Mouse (Mus musculus) common myeloid progenitor, adult 5-6 weeks (primary cell): Measurements from ENCODE around the gene Casp3. TPM values are rescaled to one million over a fixed set of nuclear protein-coding genes. Genes with fewer than 3 reads are reported as not detected.
A peak's percentile ranks its signal among the peaks of the same experiment; 100 is the strongest.

ENCODE experiments used
- ATAC-seq: replicated peaks from 2 replicates; pipeline ENCODE4 v1.8.0; 2016; ENCODE audit warnings: low read depth, mild to moderate bottlenecking, moderate TSS enrichment, inconsistent platforms; ENCODE audit not compliant: poor library complexity, severe bottlenecking
- total RNA-seq: library from RNA; stranded (forward); fragments of 200-1000, 187-1606 nt; gene quantifications from 2 replicates; pipeline ENCODE4 v1.2.3, GENCODE M21; 2017

The Casp3 gene
- total RNA-seq, 1 experiment from 2014 or later: 192 TPM

DNA sequence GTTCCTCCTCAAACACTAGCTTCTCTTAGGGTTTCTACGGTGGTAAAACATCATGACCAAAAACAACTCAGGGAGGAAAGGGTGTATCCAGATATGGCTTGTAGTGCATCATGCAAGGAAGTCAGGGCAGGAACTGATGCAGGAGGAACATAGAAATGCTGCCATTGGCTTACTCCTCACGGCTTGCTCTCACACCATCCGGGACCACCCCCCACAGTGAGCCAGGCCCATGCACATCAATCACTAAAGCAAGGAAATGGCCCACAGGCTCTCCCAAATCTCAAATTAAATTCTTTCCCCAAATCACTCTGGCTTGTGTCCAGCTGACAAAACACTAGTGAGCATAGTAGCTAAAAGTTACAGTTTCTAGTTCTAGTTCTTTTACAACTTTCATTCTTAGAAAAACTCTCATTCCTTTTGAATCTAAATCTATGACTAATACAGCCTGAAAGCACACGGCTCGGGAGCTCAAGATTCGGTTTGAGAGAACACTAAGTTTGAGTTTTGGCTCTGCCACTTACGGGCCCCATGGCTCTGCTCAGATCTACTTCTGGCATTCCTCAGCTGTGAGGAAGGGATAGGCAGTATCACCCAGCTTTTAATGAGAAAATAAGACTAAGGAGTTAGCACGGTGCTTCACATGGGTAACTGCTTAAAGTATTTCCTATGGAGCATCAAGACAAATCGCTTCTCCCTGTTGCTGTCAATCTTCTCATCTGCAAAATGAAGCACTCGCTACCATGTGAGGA is 16.0 kb upstream of the Casp3 start:
- peak; percentile 64 for ATAC-seq

DNA sequence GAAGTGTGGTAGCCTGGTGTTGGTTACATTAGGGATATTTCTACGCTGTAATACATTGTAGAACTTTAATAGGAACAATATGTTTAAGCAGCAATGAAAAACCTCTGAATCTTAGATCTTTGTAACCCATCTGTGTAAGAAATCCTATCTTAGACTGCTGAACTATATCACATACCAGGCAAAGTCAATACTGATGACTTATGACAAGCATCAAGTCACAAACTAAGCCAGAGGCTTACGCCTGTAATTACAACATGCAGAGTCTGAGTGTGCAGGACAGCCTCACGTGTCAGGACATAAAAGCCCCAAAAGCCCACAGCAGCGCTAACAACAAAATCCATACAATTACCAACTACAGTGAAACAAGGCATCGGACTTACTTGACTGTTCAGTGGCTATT is 13.5 kb upstream of the Casp3 start:
- no peak for ATAC-seq

DNA sequence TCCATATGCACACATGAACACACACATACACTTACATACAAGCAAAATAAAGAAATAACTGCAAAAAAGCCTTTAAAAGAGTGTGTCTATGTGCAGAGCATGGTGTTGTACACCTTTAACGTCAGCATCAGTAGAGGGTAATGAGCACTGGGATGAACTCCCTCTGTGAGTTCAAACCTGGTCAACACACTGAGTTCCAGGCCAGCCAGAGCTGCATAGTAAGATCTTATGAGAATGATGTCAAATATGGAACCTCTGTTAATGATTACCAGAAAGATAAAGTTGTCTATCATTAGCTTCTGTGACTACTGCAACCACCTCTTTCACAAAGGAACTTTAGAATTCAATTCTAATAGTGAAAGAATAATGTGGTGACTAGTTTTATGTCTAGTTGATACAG is 10.2 kb upstream of the Casp3 start:
- ATAC-seq: no peak

DNA sequence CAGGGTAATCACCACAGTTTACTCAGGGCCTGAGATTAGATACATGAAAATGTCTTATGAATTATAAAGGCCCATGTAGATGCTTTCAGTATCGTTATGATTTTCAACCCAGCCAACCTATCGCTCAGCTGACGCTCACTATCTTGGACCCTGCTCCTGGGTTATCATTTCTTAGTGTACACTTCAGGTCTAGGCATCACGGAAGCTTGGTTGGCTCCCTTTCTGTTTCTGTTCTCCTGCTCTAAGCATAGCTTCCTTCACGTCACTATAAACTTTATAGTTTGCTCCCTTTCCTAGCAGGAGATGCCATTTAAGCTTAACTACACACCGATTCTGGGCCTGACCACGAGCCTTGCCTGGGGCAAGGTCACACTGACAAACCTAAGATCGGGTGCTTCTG is 5.5 kb upstream of the Casp3 start:
- no peak for ATAC-seq

DNA sequence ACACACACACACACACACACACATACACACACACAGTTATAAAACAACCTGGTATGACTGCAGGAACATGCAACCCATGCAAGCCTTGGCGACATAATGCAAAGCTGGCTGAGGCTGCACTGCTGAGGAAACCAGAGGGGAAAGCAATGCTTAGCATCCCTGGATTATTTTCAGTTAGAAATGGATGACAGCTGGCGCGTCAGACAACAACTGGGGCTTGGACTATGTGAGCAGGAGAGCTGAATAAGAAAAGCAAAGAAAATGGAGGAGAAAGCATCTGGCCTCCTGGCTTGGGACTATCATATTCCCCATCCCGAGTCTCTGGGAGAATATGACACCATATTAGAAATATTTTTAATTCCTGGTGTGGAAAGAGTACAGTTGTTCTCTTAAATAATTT is 4.2 kb upstream of the Casp3 start:
- ATAC-seq: no peak

DNA sequence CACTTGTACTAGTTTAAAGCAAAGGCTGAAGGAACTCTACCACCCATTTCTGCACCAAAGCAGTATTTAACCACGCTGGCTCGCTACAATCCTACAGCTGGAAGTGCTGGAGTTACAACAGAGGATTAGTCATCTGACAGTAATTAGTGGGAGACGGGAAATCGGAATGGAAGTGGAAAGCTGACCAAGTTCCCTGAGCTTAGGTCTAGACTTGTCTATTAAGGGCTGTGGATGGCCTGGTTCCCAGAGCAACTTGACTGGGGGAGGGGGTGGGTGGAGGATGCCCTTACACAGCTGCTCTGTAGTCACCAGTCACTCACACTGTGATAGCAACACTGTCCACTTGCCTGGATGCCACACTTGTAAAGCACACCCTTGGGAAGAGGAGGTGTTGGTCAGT is 3.7 kb upstream of the Casp3 start:
- no peak for ATAC-seq

DNA sequence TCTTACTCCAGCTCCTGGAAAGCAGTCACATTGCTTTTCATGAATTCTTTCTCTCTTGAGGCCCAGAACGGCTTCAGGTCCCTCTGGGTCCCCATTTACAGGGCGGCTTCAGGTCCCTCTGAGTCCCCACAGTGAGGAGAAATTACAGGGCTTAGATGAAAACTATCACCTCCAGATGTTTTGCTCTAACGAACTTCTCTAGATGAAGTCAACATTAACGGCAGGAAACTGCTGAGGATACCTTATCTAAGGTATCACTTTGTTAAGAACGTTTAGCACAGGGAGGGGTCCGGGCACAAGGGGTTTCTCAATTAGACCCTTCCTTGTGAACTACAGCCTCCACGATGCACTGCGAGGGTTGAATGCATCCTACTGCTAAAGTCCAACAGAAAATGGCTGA is 1.2 kb upstream of the Casp3 start:
- ATAC-seq: no peak

DNA sequence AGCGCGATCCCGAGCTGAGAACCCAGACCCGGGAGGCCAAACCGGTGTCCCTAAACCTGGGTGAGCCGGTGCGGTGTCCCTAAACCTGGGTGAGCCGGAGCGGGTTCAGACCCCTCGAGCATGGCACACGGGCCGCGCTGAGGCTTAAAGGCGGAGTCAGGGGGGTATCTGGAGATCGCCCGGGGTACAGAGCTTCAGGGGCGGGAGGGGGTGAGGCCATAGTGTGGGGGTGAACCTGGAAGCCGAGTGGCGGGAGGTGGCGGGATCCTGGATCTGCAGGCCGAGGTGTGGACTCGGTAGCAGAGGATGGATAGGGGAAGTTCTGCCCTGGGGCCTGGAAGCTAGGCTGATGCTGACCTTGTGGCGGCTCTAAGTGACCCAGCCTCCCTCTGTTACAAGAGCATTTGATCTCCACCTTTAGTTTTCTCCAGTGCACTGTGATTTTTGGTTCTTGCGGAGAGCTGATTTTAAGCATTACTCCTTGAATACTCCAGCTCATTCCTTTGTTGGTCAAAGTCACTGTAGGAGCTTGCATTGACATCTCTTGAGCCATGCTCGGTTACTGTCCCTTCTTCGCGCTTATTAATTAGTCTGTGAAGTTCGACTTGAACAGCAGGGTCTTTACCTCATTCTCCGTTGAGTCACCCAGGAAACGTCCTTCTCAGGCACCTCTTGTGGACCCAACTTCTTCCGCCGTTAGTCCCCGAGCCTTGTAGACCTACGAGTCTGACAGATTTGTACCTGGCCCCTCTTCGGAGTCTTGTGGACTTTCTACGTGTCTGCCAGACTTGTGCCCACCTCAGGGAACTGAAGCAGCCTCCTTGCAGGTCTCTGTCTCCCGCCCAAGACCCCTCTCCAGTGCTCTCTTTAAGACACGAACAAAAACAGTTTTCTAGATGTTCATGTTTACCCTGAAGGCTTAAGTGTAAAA is 864 bp downstream of the Casp3 start:
- ATAC-seq: peak; percentile 45

DNA sequence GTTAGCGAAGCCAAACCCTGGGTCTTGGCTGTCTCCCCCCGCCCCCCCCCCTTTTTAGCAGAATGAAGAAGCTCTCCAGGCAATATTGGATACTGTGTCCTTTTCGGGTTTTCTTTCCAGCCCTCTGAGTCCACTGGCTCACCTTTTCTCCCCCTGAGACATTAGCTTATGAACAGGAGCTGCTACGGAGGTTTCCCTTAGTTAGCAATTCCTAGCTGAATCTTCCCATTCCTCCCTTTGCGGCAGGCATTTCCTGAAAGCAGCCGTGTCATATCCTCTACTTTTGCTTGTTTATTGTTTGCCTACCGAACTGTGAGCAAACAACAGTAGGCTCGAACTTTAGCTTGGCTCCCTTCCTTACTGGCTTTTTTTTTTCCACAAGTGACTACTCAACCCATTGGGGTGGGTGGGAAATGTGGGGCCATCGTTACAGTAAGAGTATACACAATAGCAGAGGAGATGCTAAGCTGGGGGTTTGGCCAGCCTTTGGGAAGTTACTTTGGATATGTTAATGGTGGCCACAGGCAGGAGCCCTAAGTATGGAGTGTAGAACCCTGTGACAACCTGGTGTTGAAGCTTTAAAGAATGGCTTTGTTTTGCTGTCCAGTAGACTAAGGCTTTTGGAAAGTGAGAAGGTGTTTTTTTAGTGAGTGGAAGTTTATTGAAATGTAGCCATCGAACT is 1.7 kb downstream of the Casp3 start:
- no peak for ATAC-seq

DNA sequence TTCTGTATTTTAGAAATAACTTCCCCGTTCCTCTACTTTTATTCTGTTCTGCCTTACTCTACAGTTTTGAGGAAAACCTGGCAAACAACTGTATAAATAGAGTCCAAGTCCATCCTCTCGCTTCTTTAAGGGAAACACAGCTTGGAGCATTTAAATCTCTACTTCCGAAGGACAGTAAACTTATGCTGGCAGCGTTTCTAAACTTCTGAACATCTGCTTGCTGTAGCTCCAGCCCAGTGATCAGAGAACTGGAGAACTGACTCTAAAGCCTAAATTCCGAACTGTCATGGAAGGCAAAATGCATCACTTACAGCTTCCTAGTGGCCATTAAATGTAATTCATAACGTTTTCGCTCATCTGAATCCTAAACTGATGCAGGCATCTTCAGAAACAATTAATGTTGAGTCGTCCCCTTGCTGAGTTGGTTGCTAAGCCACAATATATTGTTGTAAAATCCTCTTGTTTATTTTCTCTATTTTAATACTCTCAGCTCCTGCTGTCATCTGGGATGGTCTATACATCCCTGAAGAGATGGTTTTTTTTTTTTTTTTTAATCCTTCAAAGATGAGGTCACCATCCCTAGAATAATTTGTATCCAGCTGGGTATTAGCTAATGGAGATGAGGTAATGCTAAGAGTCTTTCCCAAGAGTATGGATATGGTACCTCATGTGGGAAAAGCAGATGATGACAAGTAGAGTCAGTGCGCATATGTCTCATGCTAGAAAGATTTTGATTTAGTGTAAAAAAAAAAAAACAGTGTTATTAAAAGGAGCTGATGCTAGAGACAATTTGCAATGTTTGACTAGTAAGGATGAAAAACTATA is 5.6 kb downstream of the Casp3 start:
- ATAC-seq: no peak

DNA sequence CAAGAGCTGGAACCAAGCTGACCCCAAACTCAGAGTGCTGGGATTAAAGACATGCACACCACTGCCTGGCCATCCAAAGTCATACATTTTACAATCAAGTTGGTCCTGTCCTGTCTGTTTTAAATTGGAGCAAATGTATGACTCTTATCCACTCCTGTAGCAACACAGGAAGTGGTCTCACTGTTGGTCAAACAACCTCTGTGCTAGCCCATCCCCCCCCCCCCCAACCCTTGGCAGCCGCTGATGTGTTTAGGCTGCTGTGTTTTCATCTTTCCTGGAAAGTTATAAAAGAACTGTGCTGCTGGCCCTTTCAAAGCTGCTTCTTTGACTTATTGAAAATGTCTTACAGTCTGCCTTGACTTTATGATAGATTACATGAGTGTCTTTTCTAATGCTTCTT is 8.1 kb downstream of the Casp3 start:
- 0 out of 2 replicates have a peak, but pooled peaks have one; percentile 12 for ATAC-seq

DNA sequence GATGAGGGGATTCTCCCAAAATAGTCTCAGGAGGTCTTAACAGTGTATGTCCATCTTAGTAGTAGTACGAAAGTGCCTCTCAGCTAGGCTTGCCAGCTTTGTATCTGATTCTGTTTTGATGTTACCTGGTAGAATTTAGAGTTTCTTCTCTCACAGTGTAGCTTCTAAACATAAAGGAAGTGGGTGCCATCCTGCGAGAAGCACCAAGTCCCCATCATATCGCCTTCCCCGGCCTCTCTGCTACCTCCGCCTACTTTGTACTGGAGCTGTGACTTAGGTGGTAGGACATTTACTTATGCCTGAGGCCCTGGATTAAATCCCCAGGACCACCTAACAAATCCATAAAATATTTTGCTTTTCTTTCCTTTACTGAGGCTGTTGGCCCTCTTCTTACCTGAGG is 9.6 kb downstream of the Casp3 start:
- no peak for ATAC-seq

DNA sequence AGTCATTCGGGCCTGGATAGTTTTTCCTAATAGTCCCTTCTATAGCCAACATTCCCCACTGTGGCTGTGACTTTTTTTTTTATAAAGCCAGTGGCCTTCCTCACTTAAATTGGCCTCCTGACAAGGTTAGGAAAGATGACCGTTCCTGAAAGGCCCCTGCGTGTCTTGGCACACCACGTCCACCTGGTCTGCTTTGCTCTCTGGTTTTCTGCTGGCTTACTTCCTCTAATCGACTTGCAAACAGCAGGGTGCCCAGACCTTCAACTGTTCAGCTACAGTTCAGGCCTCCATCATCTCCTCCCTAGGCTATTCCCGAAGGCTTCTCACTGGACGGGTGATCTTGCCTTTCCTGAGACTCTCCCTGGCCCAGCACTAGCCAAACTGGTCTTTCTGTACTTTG is 10.8 kb downstream of the Casp3 start:
- ATAC-seq: no peak; the same call in 1 of the 2 replicates

DNA sequence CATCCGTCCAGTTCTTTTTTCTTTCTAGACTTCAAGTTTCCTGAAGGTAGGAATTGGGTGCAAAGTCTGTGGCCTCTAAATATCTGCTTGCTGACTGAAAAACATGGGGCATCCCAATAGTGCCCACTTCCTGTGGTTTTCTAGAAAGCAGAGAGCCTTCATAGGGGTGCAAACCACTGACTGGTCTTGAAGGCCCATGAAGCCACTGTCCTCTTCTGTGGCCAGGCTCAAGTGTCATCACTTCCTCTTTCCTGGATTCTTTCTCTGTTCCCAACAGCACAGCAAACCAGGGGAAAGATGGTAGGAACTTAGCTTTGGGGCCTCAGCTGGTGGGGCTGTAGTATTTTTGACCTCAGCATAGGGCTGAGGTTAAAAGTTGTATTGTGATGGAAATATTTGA is 11.6 kb downstream of the Casp3 start:
- ATAC-seq: peak; percentile 71

DNA sequence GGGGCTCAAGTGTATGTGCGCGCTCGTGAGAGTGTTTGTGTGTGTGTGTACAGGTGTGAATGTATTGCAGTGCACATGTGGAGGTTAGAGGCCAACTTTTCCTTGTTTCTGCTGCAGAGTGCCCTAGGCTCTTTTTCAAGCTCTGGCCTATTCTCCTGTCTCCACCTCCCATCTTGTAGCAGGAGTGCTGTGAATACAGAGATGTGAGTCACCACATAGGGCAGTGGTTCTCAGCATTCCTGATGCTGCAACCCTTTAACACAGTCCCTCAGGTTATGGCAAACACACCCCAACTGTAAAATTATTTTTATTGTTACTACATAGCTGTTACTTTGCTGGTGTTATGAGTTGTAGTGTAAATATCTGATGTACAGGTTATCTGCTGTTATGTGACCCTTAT is 13.3 kb downstream of the Casp3 start:
- no peak for ATAC-seq

DNA sequence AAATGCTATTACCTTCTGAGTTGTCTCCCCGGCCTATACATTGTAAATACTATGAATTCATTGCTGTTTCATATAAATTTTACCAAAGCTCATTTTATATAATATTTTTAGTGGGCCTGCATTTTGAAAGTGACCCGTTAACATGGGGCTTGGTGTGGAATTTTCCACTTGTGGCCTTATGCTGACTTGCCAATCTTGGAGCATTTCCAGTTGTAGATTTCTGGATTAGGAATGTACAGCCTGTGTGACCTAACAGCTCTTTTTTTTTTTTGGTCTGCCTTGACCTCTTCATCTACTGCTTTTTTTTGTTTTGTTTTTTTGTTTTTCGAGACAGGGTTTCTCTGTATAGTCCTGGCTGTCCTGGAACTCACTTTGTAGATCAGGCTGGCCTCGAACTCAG is 13.8 kb downstream of the Casp3 start:
- ATAC-seq: no peak

DNA sequence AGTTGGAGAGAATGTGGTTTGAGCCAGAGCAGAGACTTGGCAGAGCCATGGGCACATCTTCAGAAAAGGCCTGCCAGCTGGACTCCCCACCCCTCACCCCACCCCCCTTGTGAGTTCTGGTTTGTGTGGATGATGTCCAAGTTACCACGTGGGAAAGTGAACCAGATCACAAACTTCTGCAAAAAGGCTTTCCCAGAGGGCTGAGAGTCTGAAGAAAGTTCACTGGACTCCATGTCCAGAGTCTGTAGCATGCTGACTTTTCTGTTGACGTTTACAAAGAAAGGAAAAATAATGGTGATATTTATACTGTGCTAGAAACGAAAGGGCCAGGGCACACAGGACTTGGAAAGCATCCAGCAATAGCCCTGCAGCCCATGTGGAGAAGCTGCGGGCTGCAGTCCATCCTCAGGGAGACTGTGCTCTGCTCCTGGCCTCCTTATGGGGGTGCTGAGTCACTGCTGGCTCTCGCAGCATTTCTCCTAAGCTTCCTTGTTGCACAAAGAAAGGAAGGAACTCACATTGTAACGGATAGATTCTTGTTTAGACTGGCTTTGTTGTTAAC is 22.0 kb downstream of the Casp3 start:
- peak; percentile 47 for ATAC-seq

DNA sequence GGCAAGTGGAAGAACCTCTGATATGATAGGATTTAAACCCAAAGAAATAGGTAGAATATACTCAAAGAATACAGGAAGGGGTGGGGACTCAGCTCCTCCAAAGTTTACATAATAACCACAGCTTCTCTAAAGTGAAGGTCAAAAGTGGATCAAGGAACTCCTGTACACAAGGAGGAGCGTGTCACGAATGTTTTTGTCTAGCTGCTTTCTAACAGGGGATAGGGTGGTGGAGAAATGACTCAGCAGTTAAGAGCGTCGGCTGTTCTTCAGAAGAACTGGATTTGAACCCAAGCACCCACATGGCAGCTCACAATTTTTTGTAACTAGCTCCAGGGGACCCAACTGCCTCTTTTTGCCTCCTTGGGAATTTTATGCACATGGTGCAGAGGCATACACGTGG is 22.8 kb downstream of the Casp3 start:
- peak; percentile 81 for ATAC-seq

DNA sequence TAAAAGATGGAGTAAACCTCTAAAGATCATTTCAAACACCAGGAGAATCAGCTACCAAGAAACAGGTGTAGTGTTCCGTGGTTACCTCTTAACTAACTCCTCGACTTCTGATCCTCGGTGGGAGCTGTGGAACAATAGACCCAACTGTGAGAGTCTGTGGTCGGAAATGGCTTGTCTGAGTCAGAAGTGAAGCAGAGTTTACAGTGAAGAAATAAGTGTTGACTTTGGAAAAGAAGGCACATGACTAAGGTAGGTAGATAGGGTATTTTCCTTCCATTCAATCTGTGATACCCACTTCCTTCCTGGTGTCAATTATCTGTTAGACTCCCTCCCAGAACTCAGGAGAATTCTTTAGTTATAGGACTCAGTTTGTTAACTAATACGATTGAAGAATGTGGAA is 24.2 kb downstream of the Casp3 start:
- peak; percentile 52 for ATAC-seq

DNA sequence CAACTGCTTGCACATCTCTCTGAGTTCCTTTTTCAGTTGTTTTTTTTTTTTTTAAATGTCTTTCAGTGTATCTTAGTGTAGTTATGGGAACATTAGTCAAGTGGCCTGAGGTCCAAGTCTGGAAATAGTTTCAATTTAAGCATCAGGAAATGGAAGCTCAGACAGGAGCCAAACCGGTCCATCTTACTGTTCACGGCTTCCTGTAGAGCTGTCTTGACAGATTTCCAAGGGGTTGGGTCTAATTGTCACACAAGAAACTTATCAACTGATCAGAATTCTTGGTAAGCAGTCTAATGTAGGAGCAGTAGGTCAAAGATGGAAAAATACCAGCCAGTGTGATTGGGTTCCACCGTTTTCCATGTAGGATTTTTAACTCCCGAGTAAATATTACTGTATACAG is 31.3 kb downstream of the Casp3 start:
- ATAC-seq: no peak
